Mouse (Mus musculus) layer of hippocampus, adult 11-12 months (tissue): ENCODE data around the gene Selplg.
"Not testable (repeated sequence)": the region's sequence is repeated elsewhere in the genome, so short reads cannot be mapped to it uniquely, and the experiment has no call there.

Experiments used
- DNase-seq: peaks from one replicate; pipeline ENCODE4 v3.0.0; 2022; ENCODE audit warnings: low spot score

Gene Selplg

GRCm38 (mm10) chr5:113790453-113791196 is 41.8 kb downstream of the Selplg start:
- DNase-seq: no peak

- no peak for DNase-seq
Observed at GRCm38 (mm10) chr5:113789075-113789788, 43.2 kb downstream of the Selplg start.

DNA sequence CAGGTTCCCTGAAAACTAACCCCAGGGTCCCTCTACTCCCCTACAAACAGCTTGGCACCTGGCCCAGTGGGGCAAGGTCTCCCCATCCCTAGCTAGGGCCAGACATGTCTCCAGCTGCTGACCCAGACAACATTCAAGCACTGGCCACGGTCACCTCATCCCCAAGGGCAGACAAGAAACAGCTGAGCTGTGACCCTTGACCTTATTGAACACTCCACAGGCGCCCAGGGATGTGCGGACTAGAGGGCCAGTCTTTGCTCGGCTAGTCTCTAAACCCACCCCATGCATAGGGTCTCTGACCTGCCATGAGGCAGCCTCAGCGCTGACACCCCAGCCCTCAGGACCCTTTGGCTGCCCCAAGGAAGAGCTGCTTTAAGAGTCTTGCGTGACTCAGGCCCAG is 43.8 kb downstream of the Selplg start:
- DNase-seq: no peak

DNA sequence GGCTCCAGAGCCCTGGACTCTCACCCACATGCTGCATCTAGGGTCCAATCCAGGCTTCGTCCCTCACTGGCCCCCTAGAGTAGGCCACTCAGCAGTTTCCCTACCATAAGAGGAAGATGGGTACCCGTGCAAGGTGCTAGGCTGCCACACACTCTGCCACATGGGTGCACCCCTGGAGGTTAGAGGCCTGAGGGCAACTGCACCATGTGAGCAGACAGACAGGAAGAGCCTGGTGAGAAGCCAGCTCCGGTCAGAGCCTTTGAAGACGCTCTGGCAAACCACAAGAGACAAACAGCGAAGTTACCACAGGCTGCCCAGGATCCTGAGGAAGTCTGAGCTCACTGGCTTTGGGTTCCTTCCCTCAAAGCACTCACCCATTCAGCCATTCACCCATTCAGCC is 45.5 kb downstream of the Selplg start:
- peak; percentile 45 for DNase-seq

- DNase-seq: not testable (repeated sequence)
Observed at GRCm38 (mm10) chr5:113784104-113784503, 48.3 kb downstream of the Selplg start.

DNA sequence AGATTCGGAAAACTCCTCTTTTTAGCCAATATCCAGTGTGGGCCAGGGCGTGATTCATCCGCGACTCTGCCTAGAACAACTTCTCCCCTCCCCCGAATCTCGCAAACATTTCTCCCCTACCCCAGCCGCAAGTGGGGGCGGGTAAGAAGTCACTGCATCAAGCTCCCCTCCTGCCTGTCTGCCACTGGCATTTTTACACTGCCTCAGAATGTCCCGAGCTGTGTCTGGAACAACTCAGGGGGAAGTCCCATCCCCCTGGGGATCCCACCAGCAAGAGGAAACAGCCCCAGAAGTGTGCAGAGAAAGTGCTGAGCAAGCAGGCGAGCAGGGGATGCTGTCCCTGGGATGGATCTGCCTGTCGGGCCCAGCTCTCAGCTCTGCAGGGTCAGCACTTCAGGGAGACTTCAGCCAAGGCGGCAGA is 48.9 kb downstream of the Selplg start:
- peak; percentile 63 for DNase-seq

GRCm38 (mm10) chr5:113782624-113783023 is 49.8 kb downstream of the Selplg start:
- DNase-seq: no peak

DNA sequence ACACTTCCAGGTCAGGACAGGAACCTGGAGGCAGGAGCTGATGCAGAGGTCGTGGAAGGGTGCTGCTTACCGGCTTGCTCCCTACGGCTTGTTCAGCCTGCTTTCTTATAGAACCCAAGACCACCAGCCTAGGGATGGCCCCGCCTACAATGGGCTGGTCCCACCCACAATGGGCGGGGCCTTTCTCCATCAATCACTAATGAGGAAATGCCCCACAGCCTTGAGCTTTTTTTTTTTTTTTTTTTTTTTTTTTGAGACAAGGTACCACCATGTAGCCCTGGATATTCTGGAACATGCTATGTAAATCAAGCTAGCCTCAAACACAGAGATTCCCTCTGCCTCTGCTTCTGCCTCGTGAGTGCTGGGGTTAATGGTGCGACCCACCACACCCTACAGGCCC is 50.6 kb downstream of the Selplg start:
- no peak for DNase-seq

DNA sequence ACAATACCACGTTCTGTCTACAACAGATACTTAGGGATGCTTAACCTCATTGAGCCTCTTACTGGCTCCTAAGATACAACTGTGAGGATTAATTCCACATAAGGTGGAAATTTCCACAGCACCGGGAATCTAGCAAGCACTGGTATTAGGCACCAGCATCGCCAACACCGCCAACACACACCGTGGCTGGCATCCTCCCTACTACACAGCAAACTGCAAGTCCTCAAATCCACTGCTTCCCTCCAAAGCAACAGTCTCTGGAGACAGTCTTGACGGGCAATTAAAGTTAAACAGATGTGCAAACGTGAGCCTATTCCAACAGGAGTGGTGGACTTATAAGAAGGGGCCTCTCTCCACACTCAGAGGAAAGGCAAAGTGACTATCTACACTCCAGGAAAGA is 51.2 kb downstream of the Selplg start:
- no peak for DNase-seq

DNA sequence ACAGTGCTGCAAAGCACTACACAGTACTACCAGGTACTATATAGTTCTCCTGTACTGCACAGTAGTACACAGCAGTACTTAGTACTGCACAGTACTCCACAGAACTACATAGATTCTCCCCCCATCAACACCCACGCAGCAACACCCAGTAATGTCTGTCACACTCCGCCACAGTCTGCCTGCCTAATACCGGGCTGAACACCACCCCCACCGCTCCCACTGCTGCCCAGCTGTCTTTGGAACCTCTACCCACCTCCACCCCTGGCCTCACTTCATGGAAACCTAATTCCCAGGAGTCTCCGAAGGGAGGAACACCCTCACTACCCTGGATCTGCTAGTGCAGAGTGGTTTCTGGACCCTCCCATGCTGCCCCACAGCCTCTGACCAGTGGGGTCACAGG is 51.7 kb downstream of the Selplg start:
- no peak for DNase-seq

DNA sequence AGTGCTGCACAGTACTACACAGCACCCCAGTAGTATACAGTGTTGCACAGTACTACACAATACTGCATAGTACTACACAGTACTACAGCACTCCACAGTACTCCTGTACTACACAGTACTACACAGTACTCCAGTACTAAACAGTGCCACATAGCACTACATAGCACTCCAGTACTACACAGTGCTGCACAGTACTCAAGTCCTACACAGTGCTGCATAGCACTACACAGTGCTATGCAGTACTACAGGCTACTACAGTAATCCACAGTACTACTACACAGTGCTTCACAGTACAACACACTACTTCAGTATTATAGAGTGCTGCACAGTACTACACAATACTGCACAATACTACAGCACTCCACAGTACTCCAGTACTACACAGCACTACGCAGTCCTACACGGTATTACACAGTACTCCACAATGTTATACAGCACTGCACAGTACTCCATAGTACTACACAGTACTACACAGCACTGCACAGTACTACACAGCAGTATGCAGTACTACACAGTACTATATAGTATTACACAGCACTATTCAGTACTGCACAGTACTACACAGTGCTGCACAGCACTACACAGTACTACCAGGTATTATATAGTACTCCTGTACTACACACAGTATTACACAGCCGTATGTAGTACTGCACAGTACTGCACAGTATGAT is 52.2 kb downstream of the Selplg start:
- no peak for DNase-seq

GRCm38 (mm10) chr5:113779569-113779968 is 52.9 kb downstream of the Selplg start:
- DNase-seq: no peak

DNA sequence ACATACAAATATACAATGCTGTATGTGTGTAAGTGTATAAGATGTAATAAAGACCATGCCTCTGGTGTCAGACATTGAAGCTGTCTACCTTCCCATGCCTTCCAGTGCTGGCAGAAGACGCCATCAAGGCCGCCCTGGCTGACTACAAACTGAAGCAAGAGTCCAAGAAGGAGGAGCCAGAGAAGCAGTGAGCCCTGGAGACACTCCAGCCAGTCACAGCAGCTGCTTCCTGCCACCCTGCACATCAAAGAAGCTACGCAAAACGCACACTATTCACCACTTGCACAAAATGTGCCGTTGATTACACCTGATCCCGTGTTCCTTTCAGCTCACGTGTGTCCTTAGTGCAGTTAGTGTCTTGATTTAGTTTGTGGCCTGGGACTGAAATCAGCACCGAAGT is 54.7 kb downstream of the Selplg start:
- not testable (repeated sequence) for DNase-seq

- peak; percentile 52 for DNase-seq
Observed at GRCm38 (mm10) chr5:113776896-113777226, 55.6 kb downstream of the Selplg start.

GRCm38 (mm10) chr5:113776128-113776895 is 56.1 kb downstream of the Selplg start:
- peak; percentile 33 for DNase-seq

DNA sequence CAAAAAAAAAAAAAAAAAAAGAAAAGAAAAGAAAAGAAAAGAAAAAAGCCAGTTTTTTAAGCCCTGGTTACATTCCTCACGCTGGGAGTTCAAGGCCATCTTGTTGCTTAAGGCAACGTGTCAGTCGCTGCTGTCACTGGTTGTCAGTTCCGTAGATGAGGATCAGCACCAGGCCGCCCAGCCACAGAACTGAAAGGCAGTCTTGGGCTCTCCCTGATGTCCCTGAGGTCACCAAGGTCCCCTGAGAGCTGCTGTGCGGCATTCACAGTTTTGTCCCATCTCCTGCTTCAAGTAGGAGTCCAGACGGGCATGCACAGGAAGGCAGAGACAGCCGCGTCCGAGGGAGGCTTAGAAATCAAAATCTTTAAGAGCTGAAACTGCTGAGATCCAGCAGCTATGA is 56.9 kb downstream of the Selplg start:
- no peak for DNase-seq

DNA sequence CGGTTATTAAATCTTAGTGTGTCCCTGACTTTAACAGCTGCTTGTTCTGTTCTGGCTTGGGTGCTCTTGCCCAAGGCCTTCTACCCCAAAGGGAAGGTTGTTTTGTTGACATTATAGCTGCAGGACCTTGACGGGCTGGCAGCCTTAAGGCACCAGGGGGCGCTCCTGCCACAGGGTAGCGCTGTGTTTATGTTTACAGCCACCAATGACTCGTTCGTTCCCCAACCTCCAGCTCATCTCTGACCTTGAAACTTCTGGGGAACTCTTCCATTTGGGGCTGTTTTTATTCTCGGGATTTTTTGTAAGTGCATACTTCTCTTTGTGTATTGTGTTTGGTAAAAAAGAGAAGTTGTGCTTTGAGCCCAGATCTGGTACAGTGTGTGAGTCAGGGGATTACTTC is 58.8 kb downstream of the Selplg start:
- DNase-seq: peak; percentile 91

DNA sequence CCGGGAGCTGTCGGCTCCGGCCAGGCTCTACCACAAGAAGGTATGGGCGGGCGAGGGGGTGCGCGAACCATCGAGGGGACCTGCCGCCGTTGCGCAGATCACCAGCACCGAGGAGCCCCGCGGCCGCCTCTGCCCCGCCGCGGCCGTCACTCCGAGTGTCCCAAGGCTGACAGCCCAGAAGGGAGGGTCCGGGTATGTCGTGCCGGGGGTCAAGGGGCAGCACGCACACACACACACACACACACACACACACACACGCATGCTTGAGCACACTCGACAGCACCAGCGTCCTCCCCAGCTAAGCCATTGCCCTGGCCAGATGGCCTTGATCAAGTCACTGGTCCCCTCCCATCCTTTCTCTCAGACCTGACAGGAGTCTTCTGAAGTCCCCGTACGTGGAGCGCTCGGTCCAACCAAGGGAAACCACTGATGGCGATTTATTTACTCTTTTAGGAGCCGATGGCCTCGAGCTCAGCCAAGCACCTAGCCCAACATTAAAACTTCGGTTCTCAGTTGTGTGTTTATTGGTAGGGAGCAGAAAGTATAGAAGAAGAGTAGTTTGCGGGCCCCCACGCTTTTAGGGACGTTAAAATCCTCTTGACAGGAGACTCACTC is 59.4 kb downstream of the Selplg start:
- no peak for DNase-seq

GRCm38 (mm10) chr5:113772450-113772895 is 60.0 kb downstream of the Selplg start, which contains the start of the genes Sart3 and Iscu:
Gene Sart3 (minus strand): TSS chr5:113772510.
Gene Iscu (plus strand): TSS chr5:113772748.
- DNase-seq: peak; percentile 92

DNA sequence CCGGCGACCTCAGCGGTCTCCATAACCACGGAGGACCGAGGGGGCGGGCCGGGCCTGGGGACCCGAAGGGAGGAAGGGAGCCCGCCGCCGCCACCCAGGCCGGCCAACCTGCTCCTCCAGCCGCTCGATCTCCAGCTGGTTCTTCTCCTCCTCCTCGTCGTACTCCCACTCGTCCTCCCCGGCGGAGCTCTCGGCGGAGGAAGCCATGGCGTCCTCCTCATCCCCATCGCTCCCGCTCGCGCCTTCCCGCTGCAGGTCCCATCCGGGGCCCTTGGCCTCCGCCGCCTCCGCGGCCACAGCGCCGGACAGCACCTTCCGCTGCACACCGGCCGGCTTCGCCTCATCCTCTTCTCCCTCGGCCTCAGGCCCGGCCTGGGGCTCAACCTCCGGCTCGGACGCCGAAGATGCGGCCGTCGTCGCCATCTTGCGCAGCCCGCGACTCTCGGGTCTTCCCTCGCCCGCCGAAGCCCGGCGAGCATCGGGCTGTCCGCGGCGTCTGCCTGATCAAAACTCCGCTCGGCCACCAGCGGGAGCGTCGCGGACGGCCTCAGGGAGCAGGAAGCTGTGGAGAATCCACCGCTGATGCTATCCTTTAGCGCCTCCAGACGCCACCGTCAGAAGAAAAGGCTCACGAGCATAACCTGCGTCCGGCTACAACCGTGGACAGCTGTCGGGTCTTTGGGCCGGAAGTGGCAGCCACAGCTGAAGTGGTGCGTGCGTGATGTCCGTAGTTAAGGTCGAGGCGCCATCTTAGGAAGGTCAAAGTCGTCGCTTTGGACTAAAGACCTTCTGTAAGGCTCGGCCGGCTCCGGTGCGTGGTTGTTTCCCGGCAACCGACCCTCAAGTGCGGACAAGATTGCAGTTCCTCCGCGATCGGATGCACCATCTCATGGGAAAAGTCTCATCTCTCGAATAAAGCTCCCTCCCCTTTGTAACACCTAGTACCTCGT is 61.0 kb downstream of the Selplg start:
- DNase-seq: peak; percentile 90

GRCm38 (mm10) chr5:113768806-113769205 is 63.6 kb downstream of the Selplg start:
- no peak for DNase-seq
